Mouse (Mus musculus): ENCODE results near the gene Atrnl1. TPM values are rescaled to one million over a fixed set of nuclear protein-coding genes. Genes with fewer than 3 reads are reported as not detected.

Atrnl1 gene
- polyA plus RNA-seq, 1 experiment: 34.5 TPM

GRCm38 (mm10) chr19:58118864-58119263 lies 508.0 kb downstream of the Atrnl1 start:
- peaks cover 2% of the 10 kb centered on the region for H3K4me1 ChIP-seq (ENCODE audit: control insufficient read depth, insufficient read depth, low read length)
- H3K4me3 ChIP-seq (ENCODE audit: insufficient read depth, low read length): no peak overlapping the region
- no peak for TF ChIP-seq CTCF (IDR thresholded peaks at IDR 0.05; ENCODE audit: extremely low read depth, insufficient read depth, low read length)
- TF ChIP-seq POLR2A (IDR thresholded peaks at IDR 0.05; ENCODE audit: extremely low read depth, insufficient read depth, low read length): no peak
- H3K27ac ChIP-seq (ENCODE audit: insufficient read depth, low read length): no peak overlapping the region

GRCm38 (mm10) chr19:58119681-58120173 lies 508.9 kb downstream of the Atrnl1 start:
- no peak overlapping the region for H3K27ac ChIP-seq (ENCODE audit: insufficient read depth, low read length)
- peaks cover 2% of the 10 kb centered on the region for H3K4me1 ChIP-seq (ENCODE audit: control insufficient read depth, insufficient read depth, low read length)
- no peak overlapping the region for H3K4me3 ChIP-seq (ENCODE audit: insufficient read depth, low read length)
- TF ChIP-seq POLR2A (IDR thresholded peaks at IDR 0.05; ENCODE audit: extremely low read depth, insufficient read depth, low read length): no peak
- no peak for TF ChIP-seq CTCF (IDR thresholded peaks at IDR 0.05; ENCODE audit: extremely low read depth, insufficient read depth, low read length)

GRCm38 (mm10) chr19:58120661-58121060 lies 509.8 kb downstream of the Atrnl1 start:
- H3K4me1 ChIP-seq (ENCODE audit: control insufficient read depth, insufficient read depth, low read length): peaks cover 2% of the 10 kb centered on the region
- H3K27ac ChIP-seq (ENCODE audit: insufficient read depth, low read length): no peak overlapping the region
- no peak overlapping the region for H3K4me3 ChIP-seq (ENCODE audit: insufficient read depth, low read length)
- TF ChIP-seq POLR2A (IDR thresholded peaks at IDR 0.05; ENCODE audit: extremely low read depth, insufficient read depth, low read length) (no peak), CTCF (IDR thresholded peaks at IDR 0.05; ENCODE audit: extremely low read depth, insufficient read depth, low read length) (no peak)

- Histone ChIP-seq H3K27ac (ENCODE audit: insufficient read depth, low read length) (no peak overlapping the region), H3K4me3 (ENCODE audit: insufficient read depth, low read length) (no peak overlapping the region), H3K4me1 (ENCODE audit: control insufficient read depth, insufficient read depth, low read length) (peaks cover 2% of the 10 kb centered on the region)
- no peak for TF ChIP-seq CTCF (IDR thresholded peaks at IDR 0.05; ENCODE audit: extremely low read depth, insufficient read depth, low read length)
- TF ChIP-seq POLR2A (IDR thresholded peaks at IDR 0.05; ENCODE audit: extremely low read depth, insufficient read depth, low read length): no peak
Observed at GRCm38 (mm10) chr19:58121628-58122027, 510.8 kb downstream of the Atrnl1 start.

- H3K4me1 ChIP-seq (ENCODE audit: control insufficient read depth, insufficient read depth, low read length): no peaks in the 10 kb centered on the region; the same call in 1 of the 2 replicates
- no peak overlapping the region for H3K27ac ChIP-seq (ENCODE audit: insufficient read depth, low read length)
- TF ChIP-seq CTCF (IDR thresholded peaks at IDR 0.05; ENCODE audit: extremely low read depth, insufficient read depth, low read length): no peak
- no peak for TF ChIP-seq POLR2A (IDR thresholded peaks at IDR 0.05; ENCODE audit: extremely low read depth, insufficient read depth, low read length)
- no peak overlapping the region for H3K4me3 ChIP-seq (ENCODE audit: insufficient read depth, low read length)
Observed at GRCm38 (mm10) chr19:58123620-58124019, 512.8 kb downstream of the Atrnl1 start.

- no peak overlapping the region for H3K4me3 ChIP-seq (ENCODE audit: insufficient read depth, low read length)
- TF ChIP-seq CTCF (IDR thresholded peaks at IDR 0.05; ENCODE audit: extremely low read depth, insufficient read depth, low read length) (no peak), POLR2A (IDR thresholded peaks at IDR 0.05; ENCODE audit: extremely low read depth, insufficient read depth, low read length) (no peak)
- no peak overlapping the region for H3K27ac ChIP-seq (ENCODE audit: insufficient read depth, low read length)
- no peaks in the 10 kb centered on the region; the same call in 1 of the 2 replicates for H3K4me1 ChIP-seq (ENCODE audit: control insufficient read depth, insufficient read depth, low read length)
Observed at GRCm38 (mm10) chr19:58124566-58124965, 513.7 kb downstream of the Atrnl1 start.

- TF ChIP-seq POLR2A (IDR thresholded peaks at IDR 0.05; ENCODE audit: extremely low read depth, insufficient read depth, low read length): no peak
- TF ChIP-seq CTCF (IDR thresholded peaks at IDR 0.05; ENCODE audit: extremely low read depth, insufficient read depth, low read length): no peak
- Histone ChIP-seq H3K4me3 (ENCODE audit: insufficient read depth, low read length) (no peak overlapping the region), H3K4me1 (ENCODE audit: control insufficient read depth, insufficient read depth, low read length) (no peaks in the 10 kb centered on the region; the same call in 1 of the 2 replicates), H3K27ac (ENCODE audit: insufficient read depth, low read length) (no peak overlapping the region)
Observed at GRCm38 (mm10) chr19:58125010-58125409, 514.2 kb downstream of the Atrnl1 start.

GRCm38 (mm10) chr19:58131896-58132295 lies 521.1 kb downstream of the Atrnl1 start:
- no peak overlapping the region for H3K4me3 ChIP-seq (ENCODE audit: insufficient read depth, low read length)
- no peaks in the 10 kb centered on the region for H3K4me1 ChIP-seq (ENCODE audit: control insufficient read depth, insufficient read depth, low read length)
- H3K27ac ChIP-seq (ENCODE audit: insufficient read depth, low read length): no peak overlapping the region
- TF ChIP-seq POLR2A (IDR thresholded peaks at IDR 0.05; ENCODE audit: extremely low read depth, insufficient read depth, low read length) (no peak), CTCF (IDR thresholded peaks at IDR 0.05; ENCODE audit: extremely low read depth, insufficient read depth, low read length) (no peak)

GRCm38 (mm10) chr19:58140191-58140784 lies 529.5 kb downstream of the Atrnl1 start:
- TF ChIP-seq POLR2A (IDR thresholded peaks at IDR 0.05; ENCODE audit: extremely low read depth, insufficient read depth, low read length) (no peak), CTCF (IDR thresholded peaks at IDR 0.05; ENCODE audit: extremely low read depth, insufficient read depth, low read length) (no peak)

GRCm38 (mm10) chr19:58143853-58144454 lies 533.1 kb downstream of the Atrnl1 start:
- no peak overlapping the region for H3K27ac ChIP-seq (ENCODE audit: insufficient read depth, low read length)
- no peak overlapping the region for H3K4me3 ChIP-seq (ENCODE audit: insufficient read depth, low read length)
- TF ChIP-seq CTCF (IDR thresholded peaks at IDR 0.05; ENCODE audit: extremely low read depth, insufficient read depth, low read length): no peak
- TF ChIP-seq POLR2A (IDR thresholded peaks at IDR 0.05; ENCODE audit: extremely low read depth, insufficient read depth, low read length): no peak
- H3K4me1 ChIP-seq (ENCODE audit: control insufficient read depth, insufficient read depth, low read length): no peaks in the 10 kb centered on the region

More at GRCm38 (mm10) chr19:58140191-58140784, 529.5 kb downstream of the Atrnl1 start:
- Histone ChIP-seq H3K4me3 (ENCODE audit: insufficient read depth, low read length) (no peak overlapping the region), H3K27ac (ENCODE audit: insufficient read depth, low read length) (no peak overlapping the region), H3K4me1 (ENCODE audit: control insufficient read depth, insufficient read depth, low read length) (no peaks in the 10 kb centered on the region)
